Comparison of ENCODE assay signal across 9 mouse cellular contexts in the genomic region with DNA sequence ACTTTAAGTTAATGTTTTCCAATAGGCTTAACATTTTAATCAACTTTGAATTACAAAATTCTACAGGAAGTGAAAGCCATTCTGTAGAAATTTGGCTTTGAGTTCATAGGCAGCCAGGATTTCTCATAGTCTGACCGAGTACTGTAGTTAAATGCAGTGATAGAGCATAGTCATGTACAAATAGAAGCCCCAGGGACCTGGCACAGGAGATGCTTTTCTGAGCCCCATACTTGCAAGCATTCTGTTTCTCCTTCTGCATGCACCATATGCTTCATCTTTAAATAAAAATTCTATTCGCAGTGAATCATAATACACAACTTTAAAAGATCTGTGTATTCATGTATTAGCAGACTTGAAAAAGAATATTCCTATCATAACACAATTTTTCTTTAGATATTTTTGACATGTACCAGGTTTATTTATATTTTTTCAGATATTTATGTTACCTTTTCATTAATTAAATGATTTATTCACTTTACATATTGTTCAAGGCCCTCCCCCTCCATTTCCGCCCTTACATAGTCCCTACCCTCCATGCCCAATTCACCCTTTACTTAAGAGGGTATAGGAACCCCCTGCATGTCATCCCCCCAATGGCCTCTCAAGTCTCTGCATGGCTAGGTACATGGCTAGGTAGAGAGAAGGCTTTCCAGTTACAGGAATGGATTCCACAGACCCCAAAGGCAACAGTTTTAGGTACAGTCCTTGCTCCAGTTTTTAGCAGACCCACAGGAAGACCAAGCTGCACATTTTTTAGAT.
DNase-seq lines count a peak whose midpoint lies in the region.
"Had no signal": no experiment of that assay in that cellular context is flagged by ENCODE, and none has a peak within 500 bp of the region (broad histone marks: within the 10 kb centered on the region; RNA-seq: fewer than 3 reads in every experiment).

No protein-coding gene starts in this region.

- DNase-seq in brain, adult 2 months (ENCODE audit: low read depth, low spot score), result peak; percentile 97
- DNase-seq in cerebellum, adult 18-20 months, result peak; percentile 73 to 82
- peak; percentile 11 to 33 for DNase-seq in frontal cortex, postnatal 10 days (ENCODE audit: low spot score in 2 of 2)
- peak; percentile 21 to 33 for DNase-seq in left cerebral cortex, postnatal 36 days (ENCODE audit: low spot score in 2 of 2)
- DNase-seq in embryo, embryonic 10.5 days (ENCODE audit: low spot score), result no peak
- no peak for DNase-seq in spleen, postnatal 4 days (ENCODE audit: low spot score in 2 of 2)
- DNase-seq in urinary bladder, postnatal 36 days (ENCODE audit: low spot score in 2 of 2), result no peak
- DNase-seq: adrenal gland, postnatal 14 days; lung, adult 2 months had no signal

- intact Hi-C loops in left cerebral cortex, postnatal 36 days (cut with DNase I), result no loop called here

Comparison
In these comparisons a context has a peak if more than half of its experiments do, and no peak if none do; other contexts are left out.
1. DNase-seq: peak in brain, adult 2 months (single experiment), cerebellum, adult 18-20 months (2 of 2), frontal cortex, postnatal 10 days (2 of 2) and left cerebral cortex, postnatal 36 days (2 of 2); none in embryo, embryonic 10.5 days (single experiment), spleen, postnatal 4 days (0 of 2) and urinary bladder, postnatal 36 days (0 of 2).